Mouse (Mus musculus): ENCODE data around the gene Fgf16. TPM values are rescaled to one million over a fixed set of nuclear protein-coding genes. Genes with fewer than 3 reads are reported as not detected.

Fgf16 gene
- total and polyA plus RNA-seq, 2 experiments from 2014 or later = 0.33 to 0.36 TPM

DNA sequence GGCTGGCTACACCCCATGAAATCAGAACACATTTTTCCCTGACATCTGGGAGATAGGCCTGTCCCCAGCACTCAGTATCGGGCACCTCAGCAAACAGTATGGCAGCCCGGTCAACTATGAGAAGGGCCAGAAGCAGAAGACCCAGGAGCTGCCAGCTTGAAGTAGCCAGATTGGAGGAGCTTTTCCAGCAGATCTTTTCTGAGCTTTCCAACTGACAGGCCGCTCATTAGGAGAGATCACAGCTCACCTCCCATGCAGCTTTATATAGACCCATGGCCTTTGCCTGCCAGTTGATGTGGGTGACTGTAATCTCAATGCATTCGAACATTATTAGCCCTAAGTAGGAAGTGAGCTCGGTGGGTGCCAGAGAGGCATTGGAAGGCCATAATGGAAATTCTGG lies 9.2 kb downstream of the Fgf16 start:
- no peak overlapping the region for H3K27ac ChIP-seq (ENCODE audit: low read depth, low read length)
- no peaks in the 10 kb centered on the region for H3K36me3 ChIP-seq (ENCODE audit: insufficient read depth)
- no peaks in the 10 kb centered on the region for H3K4me1 ChIP-seq (ENCODE audit: insufficient read depth)
- H3K9me3 ChIP-seq (ENCODE audit: low read length) = no peaks in the 10 kb centered on the region
- no peak for TF ChIP-seq CTCF (IDR thresholded peaks at IDR 0.05; ENCODE audit: low read depth)
- ATAC-seq (no peak), DNase-seq (no peak)
- no peak overlapping the region for H3K4me3 ChIP-seq (ENCODE audit: low read depth, low read length)
- H3K9ac ChIP-seq = no peak overlapping the region
- 80% methylated on average over 5 of the region's 5 CpGs for WGBS
- H3K4me2 ChIP-seq (ENCODE audit: low read depth) = no peak overlapping the region
- H3K27me3 ChIP-seq (ENCODE audit: insufficient read depth, low read length) = no peaks in the 10 kb centered on the region

GRCm38 (mm10) chrX:105794806-105795403 lies 30.8 kb downstream of the Fgf16 start:
- H3K9ac ChIP-seq = no peak overlapping the region
- ATAC-seq (peak; percentile 60), DNase-seq (peak; percentile 2)
- no peak overlapping the region for H3K27ac ChIP-seq (ENCODE audit: low read depth, low read length)
- no peaks in the 10 kb centered on the region for H3K27me3 ChIP-seq (ENCODE audit: insufficient read depth, low read length)
- 41% methylated on average over 8 of the region's 8 CpGs for WGBS
- H3K4me2 ChIP-seq (ENCODE audit: low read depth) = no peak overlapping the region
- no peaks in the 10 kb centered on the region for H3K4me1 ChIP-seq (ENCODE audit: insufficient read depth)
- H3K36me3 ChIP-seq (ENCODE audit: insufficient read depth) = no peaks in the 10 kb centered on the region
- TF ChIP-seq CTCF (IDR thresholded peaks at IDR 0.05; ENCODE audit: low read depth) = no peak
- no peak overlapping the region for H3K4me3 ChIP-seq (ENCODE audit: low read depth, low read length)
- H3K9me3 ChIP-seq (ENCODE audit: low read length) = no peaks in the 10 kb centered on the region

- ATAC-seq (no peak), DNase-seq (no peak)
- Histone ChIP-seq H3K36me3 (ENCODE audit: insufficient read depth) (no peaks in the 10 kb centered on the region), H3K27ac (ENCODE audit: low read depth, low read length) (no peak overlapping the region), H3K27me3 (ENCODE audit: insufficient read depth, low read length) (no peaks in the 10 kb centered on the region), H3K4me1 (ENCODE audit: insufficient read depth) (no peaks in the 10 kb centered on the region), H3K9me3 (ENCODE audit: low read length) (no peaks in the 10 kb centered on the region), H3K4me2 (ENCODE audit: low read depth) (no peak overlapping the region), H3K4me3 (ENCODE audit: low read depth, low read length) (no peak overlapping the region), H3K9ac (no peak overlapping the region)
- TF ChIP-seq CTCF (IDR thresholded peaks at IDR 0.05; ENCODE audit: low read depth) = no peak
- WGBS = 92% methylated on average over 5 of the region's 5 CpGs
Measured at GRCm38 (mm10) chrX:105824462-105824861, 60.4 kb downstream of the Fgf16 start.

Other genes with a start within 250 kb of the Fgf16 start
- gene Atrx, start 165.1 kb downstream of the Fgf16 start, total RNA-seq (2014; rRNA removed) = 220 and 305 TPM in 2 replicates
- gene Atrx, start 165.1 kb downstream of the Fgf16 start, polyA plus RNA-seq (2015; fragmentation: Nextera tagmentation; extraction: Ambion mirVana) = 130 and 222 TPM in 2 replicates
- gene Magt1, start 247.6 kb downstream of the Fgf16 start, total RNA-seq (2014; rRNA removed) = 15.5 and 17.0 TPM in 2 replicates
- gene Magt1, start 247.6 kb downstream of the Fgf16 start, polyA plus RNA-seq (2015; fragmentation: Nextera tagmentation; extraction: Ambion mirVana) = 8.5 and 12.3 TPM in 2 replicates

All from forebrain, postnatal 0 days (tissue).